Mouse (Mus musculus) liver, postnatal 0 days (tissue): ENCODE data around the gene Fcer1g.

Experiments
- CTCF ChIP-seq: sonication (generic); IDR thresholded peaks from 2 replicates; pipeline ENCODE4 v1.5.1; 2016; ENCODE audit warnings: antibody characterized with exemption, low read depth
- EP300 ChIP-seq: IDR thresholded peaks from 2 replicates; pipeline ENCODE4 v1.6.1; 2016; ENCODE audit warnings: antibody characterized with exemption, low read depth, mild to moderate bottlenecking

GRCm38 (mm10) chr1:171193911-171194830 lies 40.0 kb downstream of the Fcer1g start:
- TF ChIP-seq CTCF, result no peak
- no peak for TF ChIP-seq EP300
